Mouse (Mus musculus) ES-E14 (cell line): ENCODE data around the gene Prrxl1.

Experiments
- CHD2 ChIP-seq: IDR thresholded peaks from 2 replicates; pipeline ENCODE4 v1.6.1; 2014; ENCODE audit warnings: mild to moderate bottlenecking, low read depth, low read length, inconsistent platforms
- ZNF384 ChIP-seq: IDR thresholded peaks from 2 replicates; pipeline ENCODE4 v1.6.1; 2012; ENCODE audit warnings: low read depth, low read length, inconsistent platforms

- TF ChIP-seq ZNF384 = no peak
- TF ChIP-seq CHD2 = no peak
These were observed 74.0 kb downstream of the Prrxl1 start for GRCm38 (mm10) chr14:32673178-32673577.
